Mouse (Mus musculus) heart, postnatal 0 days (tissue): Measurements from ENCODE around the gene Ncln.
A peak's percentile ranks its signal among the peaks of the same experiment; 100 is the strongest.

ENCODE experiments used
- CTCF ChIP-seq: IDR thresholded peaks from 2 replicates; pipeline ENCODE4 v1.5.1; 2016; ENCODE audit warnings: antibody characterized with exemption, control low read depth, low read depth
- EP300 ChIP-seq: IDR thresholded peaks from 2 replicates; pipeline ENCODE4 v1.6.1; 2016; ENCODE audit warnings: antibody characterized with exemption, low read depth

- TF ChIP-seq CTCF (no peak), EP300 (0 out of 2 replicates have a peak, but pooled peaks have one; percentile 37)
These were observed 45.6 kb upstream of the Ncln start for GRCm38 (mm10) chr10:81541803-81542202.
